Mouse (Mus musculus): ENCODE results near the gene Mkrn1. TPM values are rescaled to one million over a fixed set of nuclear protein-coding genes. Genes with fewer than 3 reads are reported as not detected.
A peak's percentile ranks its signal among the peaks of the same experiment; 100 is the strongest.
"Not testable (repeated sequence)": the region's sequence is repeated elsewhere in the genome, so short reads cannot be mapped to it uniquely, and the experiment has no call there.

Mkrn1 gene
- polyA plus RNA-seq, 1 experiment from 2014 or later: 66.8 TPM

DNA sequence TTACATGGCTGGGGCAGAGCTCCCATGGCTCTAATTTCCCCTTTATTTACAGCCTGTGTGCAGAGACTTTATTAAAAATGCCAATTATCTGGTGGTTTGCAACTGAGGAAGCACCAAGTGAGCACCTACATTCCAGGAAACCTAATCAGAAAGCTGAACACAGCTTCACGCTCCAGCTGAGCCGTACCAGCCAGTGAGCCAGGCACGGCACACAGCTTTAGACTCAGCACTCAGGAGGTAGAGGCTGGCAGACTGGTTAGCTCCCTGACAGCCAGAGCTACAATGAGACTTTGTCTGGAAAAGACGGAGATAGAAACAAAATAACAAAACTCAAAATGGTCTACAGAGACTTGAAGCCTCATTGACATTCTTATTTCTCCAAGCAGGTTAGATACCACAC lies 24.8 kb downstream of the Mkrn1 start:
- TF ChIP-seq CTCF (IDR thresholded peaks at IDR 0.05; ENCODE audit: low read depth): no peak
- Histone ChIP-seq H3K9ac (ENCODE audit: low read depth, low read length) (no peak overlapping the region), H3K27me3 (ENCODE audit: insufficient read depth, low read length) (no peaks in the 10 kb centered on the region), H3K36me3 (ENCODE audit: insufficient read depth, low read length) (peaks cover 5% of the 10 kb centered on the region; the same call in 1 of the 2 replicates), H3K27ac (no peak overlapping the region), H3K4me3 (replicated peaks; ENCODE audit: low read depth, low read length) (no peak overlapping the region), H3K4me2 (ENCODE audit: low read length) (no peak overlapping the region), H3K4me1 (replicated peaks; ENCODE audit: insufficient read depth, low read length) (no peaks in the 10 kb centered on the region), H3K9me3 (replicated peaks; ENCODE audit: low read length) (no peaks in the 10 kb centered on the region)
- DNase-seq (ENCODE audit: low spot score): no peak
- no peak for ATAC-seq (replicated peaks; ENCODE audit: low FRiP score, low read depth)
- 60% methylated on average over 4 of the region's 4 CpGs for WGBS

DNA sequence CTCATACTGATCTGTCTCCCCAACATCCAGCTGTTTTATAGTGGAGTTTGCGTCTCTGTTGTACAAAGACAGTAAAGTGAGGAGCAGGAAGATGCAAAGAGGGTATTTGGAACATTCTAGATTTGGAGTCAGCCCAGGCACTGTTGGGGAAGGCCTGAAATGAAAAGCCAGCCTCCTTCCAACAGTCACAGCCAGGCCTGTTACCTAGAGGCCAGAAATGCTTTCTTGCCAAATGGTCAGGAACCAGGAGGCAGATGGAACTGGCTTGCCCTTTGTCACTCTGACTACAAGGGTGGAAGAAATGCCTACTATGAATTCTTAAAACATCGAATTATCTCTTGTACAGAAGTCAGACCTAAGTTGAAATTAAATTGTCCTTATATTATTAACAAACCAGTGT lies 30.3 kb downstream of the Mkrn1 start:
- Histone ChIP-seq H3K9ac (ENCODE audit: low read depth, low read length) (no peak overlapping the region), H3K4me3 (replicated peaks; ENCODE audit: low read depth, low read length) (no peak overlapping the region), H3K4me1 (replicated peaks; ENCODE audit: insufficient read depth, low read length) (no peaks in the 10 kb centered on the region), H3K4me2 (ENCODE audit: low read length) (no peak overlapping the region), H3K27ac (no peak overlapping the region), H3K27me3 (ENCODE audit: insufficient read depth, low read length) (no peaks in the 10 kb centered on the region), H3K9me3 (replicated peaks; ENCODE audit: low read length) (no peaks in the 10 kb centered on the region), H3K36me3 (ENCODE audit: insufficient read depth, low read length) (no peaks in the 10 kb centered on the region)
- TF ChIP-seq CTCF (IDR thresholded peaks at IDR 0.05; ENCODE audit: low read depth): no peak
- ATAC-seq (replicated peaks; ENCODE audit: low FRiP score, low read depth) (no peak), DNase-seq (ENCODE audit: low spot score) (no peak)
- 97% methylated on average over 2 of the region's 2 CpGs for WGBS

- H3K27me3 ChIP-seq (ENCODE audit: insufficient read depth, low read length): no peaks in the 10 kb centered on the region
- ATAC-seq (replicated peaks; ENCODE audit: low FRiP score, low read depth) (no peak), DNase-seq (ENCODE audit: low spot score) (peak; percentile 59)
- H3K36me3 ChIP-seq (ENCODE audit: insufficient read depth, low read length): no peaks in the 10 kb centered on the region
- H3K4me2 ChIP-seq (ENCODE audit: low read length): peak within 1 kb of the TSS; percentile 85
- no peaks in the 10 kb centered on the region for H3K4me1 ChIP-seq (replicated peaks; ENCODE audit: insufficient read depth, low read length)
- TF ChIP-seq CTCF (IDR thresholded peaks at IDR 0.05; ENCODE audit: low read depth): no peak
- peak within 1 kb of the TSS; percentile 56 for H3K9ac ChIP-seq (ENCODE audit: low read depth, low read length)
- H3K4me3 ChIP-seq (replicated peaks; ENCODE audit: low read depth, low read length): peak within 1 kb of the TSS; percentile 49
- 4% methylated on average over 20 of the region's 20 CpGs for WGBS
- no peaks in the 10 kb centered on the region for H3K9me3 ChIP-seq (replicated peaks; ENCODE audit: low read length)
- no peak within 1 kb of the TSS for H3K27ac ChIP-seq
Measured at GRCm38 (mm10) chr6:39381125-39381880, 39.0 kb downstream of the Mkrn1 start, which contains the start of gene Rab19. Rab19 (plus strand) TSS chr6:39381175.

DNA sequence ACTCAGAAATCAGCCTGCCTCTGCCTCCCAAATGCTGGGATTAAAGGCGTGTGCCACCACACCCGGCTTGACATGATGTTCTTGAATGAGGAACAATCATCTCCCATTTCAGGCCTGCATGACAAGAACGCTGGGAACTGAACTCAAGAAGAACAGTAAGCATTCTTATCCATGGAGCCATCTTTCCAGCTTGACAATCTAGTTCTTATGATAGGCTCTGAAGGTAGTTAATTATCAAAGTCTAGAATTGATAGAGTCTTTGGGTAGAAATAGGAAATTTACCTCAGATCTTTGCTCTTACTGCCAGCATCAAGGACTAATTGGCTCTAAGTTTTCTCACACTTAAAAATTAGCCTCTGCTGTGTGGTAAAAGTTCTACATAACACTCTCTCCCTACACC lies 40.0 kb downstream of the Mkrn1 start:
- H3K9ac ChIP-seq (ENCODE audit: low read depth, low read length): no peak overlapping the region
- no peaks in the 10 kb centered on the region for H3K36me3 ChIP-seq (ENCODE audit: insufficient read depth, low read length)
- H3K27me3 ChIP-seq (ENCODE audit: insufficient read depth, low read length): no peaks in the 10 kb centered on the region
- H3K27ac ChIP-seq: no peak overlapping the region
- no peak overlapping the region for H3K4me2 ChIP-seq (ENCODE audit: low read length)
- H3K4me1 ChIP-seq (replicated peaks; ENCODE audit: insufficient read depth, low read length): no peaks in the 10 kb centered on the region
- no peak for DNase-seq (ENCODE audit: low spot score)
- no peak for ATAC-seq (replicated peaks; ENCODE audit: low FRiP score, low read depth)
- WGBS: 87% methylated on average over 3 of the region's 3 CpGs
- no peaks in the 10 kb centered on the region for H3K9me3 ChIP-seq (replicated peaks; ENCODE audit: low read length)
- H3K4me3 ChIP-seq (replicated peaks; ENCODE audit: low read depth, low read length): no peak overlapping the region
- TF ChIP-seq CTCF (IDR thresholded peaks at IDR 0.05; ENCODE audit: low read depth): no peak

GRCm38 (mm10) chr6:39379749-39380148 lies 40.5 kb downstream of the Mkrn1 start:
- Histone ChIP-seq H3K27me3 (ENCODE audit: insufficient read depth, low read length) (no peaks in the 10 kb centered on the region), H3K9me3 (replicated peaks; ENCODE audit: low read length) (no peaks in the 10 kb centered on the region), H3K4me3 (replicated peaks; ENCODE audit: low read depth, low read length) (no peak overlapping the region), H3K4me1 (replicated peaks; ENCODE audit: insufficient read depth, low read length) (no peaks in the 10 kb centered on the region), H3K27ac (no peak overlapping the region), H3K9ac (ENCODE audit: low read depth, low read length) (no peak overlapping the region), H3K4me2 (ENCODE audit: low read length) (no peak overlapping the region), H3K36me3 (ENCODE audit: insufficient read depth, low read length) (no peaks in the 10 kb centered on the region)
- no peak for TF ChIP-seq CTCF (IDR thresholded peaks at IDR 0.05; ENCODE audit: low read depth)
- ATAC-seq (replicated peaks; ENCODE audit: low FRiP score, low read depth) (no peak), DNase-seq (ENCODE audit: low spot score) (no peak)
- 70% methylated on average over 8 of the region's 8 CpGs for WGBS

- no peaks in the 10 kb centered on the region for H3K27me3 ChIP-seq (ENCODE audit: insufficient read depth, low read length)
- WGBS: 62% methylated on average over 4 of the region's 4 CpGs
- TF ChIP-seq CTCF (IDR thresholded peaks at IDR 0.05; ENCODE audit: low read depth): no peak
- H3K4me2 ChIP-seq (ENCODE audit: low read length): no peak overlapping the region
- no peaks in the 10 kb centered on the region for H3K36me3 ChIP-seq (ENCODE audit: insufficient read depth, low read length)
- no peak for DNase-seq (ENCODE audit: low spot score)
- no peak overlapping the region for H3K27ac ChIP-seq
- no peaks in the 10 kb centered on the region for H3K9me3 ChIP-seq (replicated peaks; ENCODE audit: low read length)
- H3K9ac ChIP-seq (ENCODE audit: low read depth, low read length): no peak overlapping the region
- H3K4me1 ChIP-seq (replicated peaks; ENCODE audit: insufficient read depth, low read length): no peaks in the 10 kb centered on the region
- no peak overlapping the region for H3K4me3 ChIP-seq (replicated peaks; ENCODE audit: low read depth, low read length)
- no peak for ATAC-seq (replicated peaks; ENCODE audit: low FRiP score, low read depth)
Measured at GRCm38 (mm10) chr6:39379224-39379623, 41.0 kb downstream of the Mkrn1 start.

GRCm38 (mm10) chr6:39378161-39378835 lies 42.0 kb downstream of the Mkrn1 start:
- not testable (repeated sequence) for DNase-seq (ENCODE audit: low spot score); H3K4me2 ChIP-seq (ENCODE audit: low read length); H3K4me3 ChIP-seq (replicated peaks; ENCODE audit: low read depth, low read length); H3K9me3 ChIP-seq (replicated peaks; ENCODE audit: low read length); ATAC-seq (replicated peaks; ENCODE audit: low FRiP score, low read depth); H3K27ac ChIP-seq; H3K36me3 ChIP-seq (ENCODE audit: insufficient read depth, low read length); H3K4me1 ChIP-seq (replicated peaks; ENCODE audit: insufficient read depth, low read length); H3K9ac ChIP-seq (ENCODE audit: low read depth, low read length); H3K27me3 ChIP-seq (ENCODE audit: insufficient read depth, low read length)
- WGBS: 73% methylated on average over 13 of the region's 13 CpGs

Measured in kidney, postnatal 0 days (tissue).